Mouse (Mus musculus): ENCODE measurements around the gene Fgf16.

Fgf16 gene

DNA sequence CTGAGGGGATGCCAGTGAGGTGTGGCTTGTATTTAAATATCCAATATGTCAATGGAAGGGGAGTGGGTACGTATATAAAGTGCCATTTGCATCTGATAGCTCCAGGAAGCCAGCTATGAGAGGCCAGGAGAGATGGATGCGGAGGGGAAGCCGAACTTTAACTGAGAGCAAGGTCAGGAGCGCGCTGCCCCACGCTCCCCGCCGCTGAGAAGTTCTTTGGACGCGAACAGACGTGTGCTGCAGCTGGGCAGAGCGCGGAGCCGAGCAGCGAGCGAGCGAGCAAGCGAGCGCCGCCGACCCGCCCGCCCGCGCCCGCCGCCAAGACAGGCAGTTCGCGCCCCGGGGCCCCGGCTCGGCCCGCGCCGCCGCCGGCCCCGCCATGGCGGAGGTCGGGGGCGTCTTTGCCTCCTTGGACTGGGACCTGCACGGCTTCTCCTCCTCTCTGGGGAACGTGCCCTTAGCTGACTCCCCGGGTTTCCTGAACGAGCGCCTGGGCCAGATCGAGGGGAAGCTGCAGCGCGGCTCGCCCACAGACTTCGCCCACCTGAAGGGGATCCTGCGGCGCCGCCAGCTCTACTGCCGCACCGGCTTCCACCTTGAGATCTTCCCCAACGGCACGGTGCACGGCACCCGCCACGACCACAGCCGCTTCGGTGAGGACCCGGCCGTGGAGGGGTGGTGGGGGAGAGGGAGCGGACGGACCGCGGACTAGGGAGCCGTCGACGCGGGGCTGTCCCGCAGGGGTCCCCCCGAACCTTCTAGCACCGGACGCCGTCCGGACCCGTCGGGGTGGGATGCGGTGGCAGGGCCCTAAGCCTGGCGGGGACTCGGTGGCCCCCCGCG lies at the start of gene Fgf16:
Fgf16 (plus strand) TSS at position 118 of the 843 bp plus-strand sequence.
- DNase-seq (ENCODE audit: low read depth, low spot score) = no peak

DNA sequence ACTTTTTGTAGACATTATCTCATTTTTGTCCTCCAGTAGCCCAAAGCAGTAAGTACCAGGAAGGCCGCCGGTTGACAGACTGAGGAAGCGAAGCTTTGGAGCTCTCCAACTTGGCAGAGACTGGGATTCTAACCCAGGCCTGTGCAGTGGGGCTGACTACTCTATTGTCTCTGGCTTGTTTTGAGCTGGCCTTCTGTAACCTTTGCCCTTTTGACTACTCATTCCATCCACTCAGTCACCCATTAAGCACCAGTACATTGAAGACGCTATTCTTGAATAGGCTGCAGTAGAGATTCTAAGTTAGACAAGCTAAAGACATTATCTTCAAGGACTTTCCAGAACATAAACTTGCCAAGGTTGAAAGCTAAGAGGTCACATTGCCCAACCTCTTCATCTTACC lies 49.3 kb upstream of the Fgf16 start:
- no peak for DNase-seq (ENCODE audit: low read depth, low spot score)

DNA sequence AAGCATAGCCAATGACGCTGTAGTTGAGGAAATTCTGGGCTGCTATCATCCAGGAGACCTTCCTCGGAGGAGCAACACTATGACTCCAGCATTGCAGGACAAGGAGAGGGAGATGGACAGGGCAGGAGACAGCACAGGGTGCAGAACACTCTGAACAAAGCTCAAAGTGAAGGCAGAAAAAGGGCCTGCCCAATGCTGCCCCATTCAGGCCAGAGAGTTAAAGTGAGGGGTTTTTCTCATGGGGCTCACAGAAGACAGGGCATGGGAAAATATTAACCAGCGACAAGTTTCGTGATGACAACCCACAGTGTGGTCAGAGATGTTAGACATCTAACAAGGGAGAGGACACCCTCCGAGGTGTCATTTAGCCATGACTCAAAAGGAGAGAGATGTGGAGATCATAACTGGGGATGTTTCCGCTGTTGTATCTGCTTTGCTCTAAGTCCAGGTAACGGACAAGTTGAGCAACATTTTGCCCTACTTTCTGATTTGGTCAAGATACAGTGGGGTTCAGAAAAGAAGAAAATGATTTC lies 48.2 kb upstream of the Fgf16 start:
- DNase-seq (ENCODE audit: low read depth, low spot score) = no peak

DNA sequence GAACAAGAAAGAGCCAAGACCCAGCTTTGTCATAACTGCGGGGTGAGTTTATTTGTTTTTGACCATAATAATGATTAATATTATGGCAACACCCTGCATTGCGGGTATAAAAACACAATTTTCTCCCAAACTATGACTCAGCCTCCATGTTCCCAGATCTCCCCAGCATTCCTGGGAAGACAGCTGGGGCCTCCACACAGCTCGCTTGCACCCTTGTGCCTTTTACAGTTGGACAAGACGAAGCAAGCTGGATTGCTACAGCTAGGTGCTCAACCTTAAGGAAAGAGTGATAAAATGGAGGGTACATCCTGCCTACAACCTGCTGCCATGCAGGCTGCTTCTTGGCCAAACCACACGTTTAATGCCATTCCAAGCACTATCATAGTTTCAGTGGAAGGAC lies 45.7 kb upstream of the Fgf16 start:
- no peak for DNase-seq (ENCODE audit: low read depth, low spot score)

DNA sequence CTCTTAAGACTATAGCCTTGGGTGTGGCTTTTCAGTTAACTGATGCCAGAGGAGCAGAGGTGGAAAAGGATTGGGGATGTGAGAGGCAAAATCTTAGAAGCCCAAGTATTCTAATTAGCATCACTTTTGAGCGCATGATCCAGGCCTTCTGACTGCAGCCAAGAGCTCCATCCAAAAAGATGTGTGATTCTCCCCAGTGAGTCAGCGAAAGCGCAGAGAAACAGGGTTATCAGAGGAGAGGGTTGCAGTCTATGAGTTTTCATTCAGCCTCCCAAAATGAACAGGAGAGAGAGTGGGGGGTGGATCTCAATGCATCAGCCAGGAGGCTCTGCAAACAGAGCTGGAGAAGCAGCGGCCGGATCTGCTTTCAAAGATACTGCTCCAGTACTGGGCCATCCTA lies 45.1 kb upstream of the Fgf16 start:
- no peak for DNase-seq (ENCODE audit: low read depth, low spot score)

DNA sequence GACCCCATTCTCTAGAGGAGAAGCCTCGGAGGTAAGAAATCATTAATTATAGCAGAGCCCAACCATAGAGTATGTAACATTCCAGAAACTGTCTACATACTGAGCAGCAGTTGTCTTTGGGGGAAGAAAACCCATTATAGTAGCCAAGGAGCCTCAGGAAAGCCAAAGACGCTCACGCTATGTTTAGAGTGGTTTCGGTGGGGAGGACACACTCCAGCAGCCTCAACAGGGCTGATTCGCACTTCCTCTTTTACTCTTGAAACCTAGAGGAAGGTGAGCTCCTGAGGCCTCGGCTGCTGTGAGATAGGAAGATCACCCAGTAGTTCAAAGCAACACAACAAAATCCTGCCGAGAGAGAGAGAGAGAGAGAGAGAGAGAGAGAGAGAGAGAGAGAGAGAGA lies 39.9 kb upstream of the Fgf16 start:
- DNase-seq (ENCODE audit: low read depth, low spot score) = no peak

DNA sequence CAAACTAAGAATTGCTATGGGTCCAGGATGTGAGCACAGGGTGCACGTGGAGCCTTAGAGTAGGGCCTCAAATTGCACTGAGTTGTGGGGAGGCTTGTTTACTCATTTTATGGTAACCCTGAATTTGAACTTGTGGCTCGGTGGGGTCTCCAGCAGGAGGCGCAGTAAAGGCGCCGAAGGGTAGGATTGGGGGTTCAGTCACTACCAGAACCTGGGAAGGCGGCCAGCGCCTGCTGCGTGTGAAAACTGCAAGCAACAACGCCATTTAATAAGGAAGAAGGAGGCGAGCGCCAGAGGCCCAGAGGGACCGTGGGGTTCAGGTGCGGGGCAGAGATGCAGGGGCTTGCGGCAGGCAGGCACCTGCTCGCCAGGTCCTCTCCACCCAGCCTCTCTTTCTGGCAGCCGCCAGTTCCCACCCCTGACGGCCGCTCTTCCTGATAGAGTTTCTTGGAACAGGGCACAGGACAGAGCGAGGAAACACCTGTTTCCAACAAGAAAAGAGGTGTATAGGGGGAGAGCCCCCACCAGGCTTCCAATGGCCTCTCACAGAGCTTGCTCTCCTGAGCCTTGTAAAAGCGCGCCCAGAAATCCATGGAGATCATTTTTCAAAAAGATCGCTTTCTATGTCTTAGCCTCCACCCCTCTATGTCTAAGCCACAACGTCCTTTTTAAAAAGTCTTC lies 1.1 kb upstream of the Fgf16 start:
- DNase-seq (ENCODE audit: low read depth, low spot score) = no peak

DNA sequence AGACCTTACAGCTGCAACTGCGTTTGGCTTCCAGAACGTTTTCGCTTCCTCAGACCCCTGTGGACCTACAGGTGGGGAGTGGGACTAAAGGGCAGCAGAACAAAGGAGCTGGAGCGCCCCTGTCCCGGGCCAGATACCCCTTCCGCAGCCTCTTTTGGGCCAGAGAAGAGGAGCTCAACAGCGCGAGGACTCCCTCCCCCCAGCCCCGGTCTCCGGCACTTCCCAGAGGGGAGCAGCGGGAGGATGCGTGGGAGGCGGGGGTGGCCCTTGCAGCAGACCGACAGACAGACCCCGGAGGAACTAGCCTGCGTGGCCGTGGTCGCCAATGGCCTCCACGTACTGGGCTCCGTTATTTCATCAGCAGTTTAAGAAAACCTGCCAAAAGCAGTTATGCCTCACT lies 467 bp upstream of the Fgf16 start:
- no peak for DNase-seq (ENCODE audit: low read depth, low spot score)

DNA sequence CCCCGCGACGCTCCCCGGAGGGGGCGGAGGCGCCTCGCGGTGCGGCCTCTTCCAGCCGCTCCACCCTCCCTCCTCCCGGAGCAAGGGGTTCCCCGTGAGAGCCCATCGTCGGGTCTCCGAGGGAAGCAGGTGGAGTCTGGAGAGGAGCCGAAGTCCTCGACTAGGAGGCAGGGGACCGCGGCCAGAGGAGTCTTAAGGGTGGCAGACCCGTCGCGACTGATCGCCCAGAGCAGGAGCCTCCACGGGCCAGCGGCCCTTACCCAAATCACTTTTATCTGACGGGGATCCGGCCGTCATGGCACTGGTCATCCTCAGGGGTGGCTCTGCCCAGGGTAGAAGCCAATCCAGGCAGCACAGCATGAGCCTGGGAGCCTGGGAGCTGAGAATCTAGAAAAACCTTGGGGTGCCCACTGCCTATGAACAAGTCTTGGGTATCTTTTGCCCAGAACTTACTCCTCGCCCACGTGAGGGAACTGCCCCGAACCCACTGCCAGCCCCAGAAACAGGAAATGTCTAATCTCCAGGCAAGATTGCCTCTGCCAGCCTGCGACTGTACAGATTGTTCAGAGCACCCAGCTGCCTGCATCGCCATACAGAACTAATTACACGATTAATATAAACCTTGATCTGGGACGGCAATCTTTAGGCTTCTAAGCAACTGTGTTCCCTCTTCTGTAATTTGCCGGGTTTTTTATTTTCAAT lies 1.1 kb downstream of the Fgf16 start:
- no peak for DNase-seq (ENCODE audit: low read depth, low spot score)

DNA sequence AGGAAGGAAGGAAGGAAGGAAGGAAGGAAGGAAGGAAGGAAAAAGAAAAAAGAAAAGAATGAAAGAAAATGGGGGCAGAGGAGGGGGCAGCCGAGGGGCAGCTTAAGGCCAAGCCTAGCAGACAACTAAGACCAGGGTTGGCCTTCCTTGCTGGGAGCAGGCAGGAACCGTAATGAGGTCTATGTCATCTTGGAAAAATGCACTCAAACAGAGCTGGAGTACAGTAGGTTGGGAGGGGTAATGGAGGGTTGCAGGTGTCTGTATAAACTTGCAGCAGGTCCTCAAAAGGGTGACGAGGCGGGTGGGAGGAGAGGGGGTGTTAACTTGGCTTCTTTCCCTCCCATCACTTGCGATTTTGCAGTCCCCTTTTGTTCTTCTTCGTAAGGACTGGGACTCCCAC lies 1.9 kb downstream of the Fgf16 start:
- no peak for DNase-seq (ENCODE audit: low read depth, low spot score)

DNA sequence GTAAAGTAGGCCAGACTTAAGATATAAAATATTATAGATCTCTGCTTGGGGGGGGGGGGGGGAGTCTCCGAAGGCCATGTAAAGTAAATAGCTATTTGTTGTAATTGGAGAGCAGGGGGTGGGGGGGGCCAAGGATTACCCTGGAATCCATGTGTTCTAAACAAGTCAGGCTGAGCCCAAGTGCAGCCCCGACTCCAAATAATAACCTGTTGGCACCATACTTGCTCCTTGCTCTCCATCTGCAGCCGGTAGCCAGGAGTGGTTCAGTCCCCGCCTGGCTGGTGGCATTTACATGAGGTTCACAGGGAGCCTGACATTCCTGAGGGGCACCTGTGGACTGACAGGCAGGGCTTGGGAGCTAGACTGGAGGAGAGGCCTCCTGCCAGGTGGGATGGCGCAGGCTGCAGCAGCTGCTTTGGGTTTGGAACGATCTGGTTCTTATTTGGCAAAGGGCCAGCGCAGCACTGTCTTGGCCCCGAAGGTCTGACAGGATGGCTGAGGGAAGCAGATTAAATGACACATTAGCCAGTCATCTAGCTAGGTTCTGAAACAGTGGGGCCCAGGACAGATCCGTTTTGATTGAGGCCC lies 3.2 kb downstream of the Fgf16 start:
- DNase-seq (ENCODE audit: low read depth, low spot score) = no peak

DNA sequence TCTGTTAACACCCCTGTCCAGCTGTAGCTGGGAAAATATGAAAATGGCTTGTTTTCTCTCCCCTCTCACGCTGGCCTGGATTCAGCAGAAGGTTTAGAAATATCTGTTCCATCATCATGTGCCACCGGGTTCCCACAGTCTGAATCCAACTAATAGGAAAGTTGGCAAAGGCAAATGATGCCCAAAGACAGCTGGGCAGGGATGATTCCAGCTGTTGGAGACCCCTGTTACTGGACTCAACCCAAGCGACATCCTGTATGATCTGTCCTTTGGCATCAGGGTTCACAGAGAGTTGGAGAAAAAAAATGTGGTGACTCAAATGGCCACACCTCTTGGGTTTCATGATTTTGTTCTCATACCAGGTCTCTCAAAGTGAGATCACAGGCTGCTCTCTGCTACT lies 3.9 kb downstream of the Fgf16 start:
- DNase-seq (ENCODE audit: low read depth, low spot score) = no peak

DNA sequence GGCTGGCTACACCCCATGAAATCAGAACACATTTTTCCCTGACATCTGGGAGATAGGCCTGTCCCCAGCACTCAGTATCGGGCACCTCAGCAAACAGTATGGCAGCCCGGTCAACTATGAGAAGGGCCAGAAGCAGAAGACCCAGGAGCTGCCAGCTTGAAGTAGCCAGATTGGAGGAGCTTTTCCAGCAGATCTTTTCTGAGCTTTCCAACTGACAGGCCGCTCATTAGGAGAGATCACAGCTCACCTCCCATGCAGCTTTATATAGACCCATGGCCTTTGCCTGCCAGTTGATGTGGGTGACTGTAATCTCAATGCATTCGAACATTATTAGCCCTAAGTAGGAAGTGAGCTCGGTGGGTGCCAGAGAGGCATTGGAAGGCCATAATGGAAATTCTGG lies 9.2 kb downstream of the Fgf16 start:
- no peak for DNase-seq (ENCODE audit: low read depth, low spot score)

DNA sequence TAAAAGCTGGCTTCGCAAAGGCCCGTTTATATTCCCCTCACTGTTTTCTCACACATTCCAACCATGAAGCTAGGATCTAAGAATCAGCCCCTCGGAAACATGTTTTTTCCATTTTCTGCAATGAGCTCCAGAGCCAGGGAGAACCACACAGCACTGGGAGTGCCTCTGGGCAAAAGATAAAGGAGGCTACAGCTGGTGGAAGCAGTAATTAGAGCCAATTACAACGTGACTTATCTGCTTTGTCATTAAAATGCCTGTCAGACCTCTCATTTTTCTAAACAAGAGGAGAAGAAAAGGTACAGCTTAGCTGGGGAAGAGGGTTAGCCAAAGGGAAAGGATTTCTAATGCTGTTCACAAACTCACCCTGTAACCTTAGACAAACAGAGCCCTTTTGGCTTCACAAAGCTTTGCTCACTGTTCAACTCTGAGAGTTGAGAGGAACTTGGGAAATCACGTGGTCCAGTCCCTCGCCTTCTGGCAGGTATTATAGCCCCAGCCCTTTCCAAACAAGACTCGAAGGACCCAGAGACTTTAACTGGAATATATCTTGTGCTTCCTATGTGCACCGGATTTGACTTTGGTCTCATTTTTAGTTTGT lies 30.8 kb downstream of the Fgf16 start:
- no peak for DNase-seq (ENCODE audit: low read depth, low spot score)

DNA sequence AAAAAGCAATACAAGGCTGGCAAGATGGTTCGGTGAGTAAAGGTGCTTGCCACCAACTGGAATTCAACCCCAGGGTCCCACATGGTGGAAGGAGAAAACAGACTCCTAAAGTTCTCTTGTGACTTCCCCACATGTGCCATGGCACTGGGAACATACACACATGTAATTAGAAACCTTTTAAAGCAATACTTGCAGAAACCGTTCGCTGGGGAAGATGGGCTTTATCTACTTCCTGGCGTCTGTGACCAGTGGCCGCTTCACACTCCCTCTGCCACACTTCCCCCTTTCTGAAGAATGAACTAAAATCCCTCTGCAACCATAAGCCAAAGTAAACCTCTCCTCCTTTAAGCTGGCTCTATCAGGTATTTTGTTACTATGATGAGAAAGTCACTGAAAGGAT lies 60.4 kb downstream of the Fgf16 start:
- no peak for DNase-seq (ENCODE audit: low read depth, low spot score)
